In genomic region chr2:92423702-92424461, GRCm38 (mm10) we compare ENCODE assay signal across 8 mouse cellular contexts. TPM values are rescaled to one million over a fixed set of nuclear protein-coding genes. Genes with fewer than 3 reads are reported as not detected.
DNase-seq lines count a peak whose midpoint lies in the region; ATAC-seq and TF ChIP-seq lines count a peak whose summit lies in the region.

No protein-coding gene starts in this region.

- H3K9ac ChIP-seq in limb, embryonic 15.5 days = no peak overlapping the region

- no peak for TF ChIP-seq POLR2A in embryonic fibroblast, embryonic 13.5 days (IDR thresholded peaks at IDR 0.05; ENCODE audit: low read depth, low read length)

- no peak for ATAC-seq in limb, embryonic 15.5 days (ENCODE audit: insufficient number of reproducible peaks, low FRiP score, low TSS enrichment, low read depth)

- H3K4me2 ChIP-seq in limb, embryonic 15.5 days = no peak overlapping the region

- H3K4me3 ChIP-seq in embryonic fibroblast, embryonic 13.5 days (ENCODE audit: insufficient read depth, low read length) = no peak overlapping the region
- H3K4me3 ChIP-seq in heart, embryonic 10.5 days = no peak overlapping the region
- no peak overlapping the region for H3K4me3 ChIP-seq in limb, embryonic 15.5 days

- no peak for TF ChIP-seq CTCF in embryonic fibroblast, embryonic 13.5 days (IDR thresholded peaks at IDR 0.05; ENCODE audit: borderline replicate concordance, insufficient read depth, low read length)

- H3K36me3 ChIP-seq in heart, embryonic 10.5 days = peaks cover 61% of the 10 kb centered on the region
- H3K36me3 ChIP-seq in limb, embryonic 15.5 days = peaks cover 61% of the 10 kb centered on the region

- H3K27me3 ChIP-seq in heart, embryonic 10.5 days (ENCODE audit: insufficient read depth, poor library complexity, severe bottlenecking) = no peaks in the 10 kb centered on the region
- no peaks in the 10 kb centered on the region for H3K27me3 ChIP-seq in limb, embryonic 15.5 days

- WGBS in heart, embryonic 10.5 days = 84% methylated on average over 9 of the region's 9 CpGs
- WGBS in limb, embryonic 15.5 days = 67% methylated on average over 9 of the region's 9 CpGs

- H3K4me1 ChIP-seq in embryonic fibroblast, embryonic 13.5 days (ENCODE audit: control insufficient read depth, insufficient read depth, low read length) = peaks cover 9% of the 10 kb centered on the region
- H3K4me1 ChIP-seq in heart, embryonic 10.5 days = peaks cover 59% of the 10 kb centered on the region
- H3K4me1 ChIP-seq in limb, embryonic 15.5 days = peaks cover 52% of the 10 kb centered on the region

- no peaks in the 10 kb centered on the region for H3K9me3 ChIP-seq in heart, embryonic 10.5 days
- no peaks in the 10 kb centered on the region for H3K9me3 ChIP-seq in limb, embryonic 15.5 days

- DNase-seq in layer of hippocampus, adult 11-12 months (ENCODE audit: low spot score) = peak; percentile 89
- DNase-seq in layer of hippocampus, adult 9-10 months (ENCODE audit: low spot score) = no peak
- no peak for DNase-seq in heart, embryonic 10.5 days (ENCODE audit: low spot score)
- DNase-seq in kidney, adult 9 months = peak; percentile 99
- DNase-seq in ovary, postnatal 36 days (ENCODE audit: low spot score) = peak; percentile 93
- DNase-seq in urinary bladder, postnatal 4 days (ENCODE audit: low spot score in 2 of 2) = peak; percentile 84 to 86

- peak overlapping the region; percentile 63; the same call in 1 of the 2 replicates for H3K27ac ChIP-seq in embryonic fibroblast, embryonic 13.5 days (ENCODE audit: insufficient read depth, low read length)
- peak overlapping the region; percentile 81 for H3K27ac ChIP-seq in heart, embryonic 10.5 days
- peak overlapping the region; percentile 94 for H3K27ac ChIP-seq in limb, embryonic 15.5 days

RNA-seq across cellular contexts. Expression of gene Cry2, which starts 10.0 kb away (rescaled TPM):
- 14.2 and 16.7 TPM in 2 replicates for polyA plus RNA-seq in embryonic fibroblast, embryonic 13.5 days (2011; ENCODE audit: insufficient read length, low read depth, missing spikeins)
- polyA plus RNA-seq in heart, embryonic 10.5 days (2016; fragmentation: Nextera tagmentation; extraction: Ambion mirVana) = 21.0 and 23.3 TPM in 2 replicates
- 40.3 and 41.5 TPM in 2 replicates for polyA plus RNA-seq in limb, embryonic 15.5 days (2015; fragmentation: Nextera tagmentation; extraction: Ambion mirVana)

RNA-seq across cellular contexts. Expression of gene Mapk8ip1, which starts 22.8 kb away (rescaled TPM):
- 7.1 and 8.6 TPM in 2 replicates for polyA plus RNA-seq in embryonic fibroblast, embryonic 13.5 days (2011; ENCODE audit: insufficient read length, low read depth, missing spikeins)
- 7.5 and 18.2 TPM in 2 replicates for polyA plus RNA-seq in heart, embryonic 10.5 days (2016; fragmentation: Nextera tagmentation; extraction: Ambion mirVana)
- 23.8 and 27.0 TPM in 2 replicates for polyA plus RNA-seq in limb, embryonic 15.5 days (2015; fragmentation: Nextera tagmentation; extraction: Ambion mirVana)

RNA-seq across cellular contexts. Expression of gene Slc35c1, which starts 36.5 kb away (rescaled TPM):
- polyA plus RNA-seq in embryonic fibroblast, embryonic 13.5 days (2011; ENCODE audit: insufficient read length, low read depth, missing spikeins) = 12.8 and 12.9 TPM in 2 replicates
- 14.1 and 14.9 TPM in 2 replicates for polyA plus RNA-seq in heart, embryonic 10.5 days (2016; fragmentation: Nextera tagmentation; extraction: Ambion mirVana)
- polyA plus RNA-seq in limb, embryonic 15.5 days (2015; fragmentation: Nextera tagmentation; extraction: Ambion mirVana) = 14.8 and 15.6 TPM in 2 replicates

RNA-seq across cellular contexts. Expression of gene 1700029I15Rik, which starts 41.5 kb away (rescaled TPM):
- polyA plus RNA-seq in embryonic fibroblast, embryonic 13.5 days (2011; ENCODE audit: insufficient read length, low read depth, missing spikeins) = 0.83 and 0.98 TPM in 2 replicates
- polyA plus RNA-seq in heart, embryonic 10.5 days (2016; fragmentation: Nextera tagmentation; extraction: Ambion mirVana) = 0.89 and 2.7 TPM in 2 replicates
- 3.5 TPM in 2 replicates for polyA plus RNA-seq in limb, embryonic 15.5 days (2015; fragmentation: Nextera tagmentation; extraction: Ambion mirVana)

RNA-seq across cellular contexts. Expression of gene Large2, which starts 49.2 kb away (rescaled TPM):
- not detected in 2 replicates for polyA plus RNA-seq in embryonic fibroblast, embryonic 13.5 days (2011; ENCODE audit: insufficient read length, low read depth, missing spikeins)
- 1.6 and 7.0 TPM in 2 replicates for polyA plus RNA-seq in heart, embryonic 10.5 days (2016; fragmentation: Nextera tagmentation; extraction: Ambion mirVana)
- 17.6 and 18.4 TPM in 2 replicates for polyA plus RNA-seq in limb, embryonic 15.5 days (2015; fragmentation: Nextera tagmentation; extraction: Ambion mirVana)

Comparison
In these comparisons a context has a peak if more than half of its experiments do, and no peak if none do; other contexts are left out.
1. DNase-seq: peak in layer of hippocampus, adult 11-12 months (single experiment), kidney, adult 9 months (single experiment), ovary, postnatal 36 days (single experiment) and urinary bladder, postnatal 4 days (2 of 2); none in layer of hippocampus, adult 9-10 months (single experiment) and heart, embryonic 10.5 days (single experiment).
2. Peak in every context shown above with its lines, with median percentiles within 50 percentile points of each other: H3K27ac ChIP-seq.